Mouse (Mus musculus): Measurements from ENCODE around the gene Il18. TPM values are rescaled to one million over a fixed set of nuclear protein-coding genes. Genes with fewer than 3 reads are reported as not detected.
"Not testable (repeated sequence)": the region's sequence is repeated elsewhere in the genome, so short reads cannot be mapped to it uniquely, and the experiment has no call there.

Gene Il18
- total and polyA plus RNA-seq, 3 experiments: not detected

- TF ChIP-seq NRF1 (IDR thresholded peaks at IDR 0.05; ENCODE audit: insufficient read depth, low read depth, low read length, poor library complexity, severe bottlenecking): no peak
- no peak for TF ChIP-seq MAFK (IDR thresholded peaks at IDR 0.05; ENCODE audit: borderline replicate concordance, low read depth, low read length)
- peak; percentile 99 for TF ChIP-seq SIN3A (IDR thresholded peaks at IDR 0.05; ENCODE audit: low read length)
- no peak for TF ChIP-seq POLR2AphosphoS5 (IDR thresholded peaks at IDR 0.05; ENCODE audit: borderline replicate concordance, low read depth, low read length)
- TF ChIP-seq NELFE (IDR thresholded peaks at IDR 0.05; ENCODE audit: low read depth, low read length): peak; percentile 79
- TF ChIP-seq GABPA (IDR thresholded peaks at IDR 0.05; ENCODE audit: low read depth, low read length): no peak
- TF ChIP-seq MXI1 (IDR thresholded peaks at IDR 0.05; ENCODE audit: low read depth, low read length): peak; percentile 99
- TF ChIP-seq ZC3H11A (IDR thresholded peaks at IDR 0.05; ENCODE audit: low read depth, low read length): no peak
- TF ChIP-seq MAZ (IDR thresholded peaks at IDR 0.05; ENCODE audit: low read depth, low read length): 0 out of 2 replicates have a peak, but pooled peaks have one; percentile 49
- no peak for TF ChIP-seq RCOR1 (IDR thresholded peaks at IDR 0.05; ENCODE audit: low read depth, low read length)
- no peak for TF ChIP-seq GATA1 (IDR thresholded peaks at IDR 0.05; ENCODE audit: low read depth, low read length)
Measured at GRCm38 (mm10) chr9:50616766-50617603, 62.4 kb downstream of the Il18 start, which contains the start of the genes Pih1d2 and Nkapd1 (continued).

DNA sequence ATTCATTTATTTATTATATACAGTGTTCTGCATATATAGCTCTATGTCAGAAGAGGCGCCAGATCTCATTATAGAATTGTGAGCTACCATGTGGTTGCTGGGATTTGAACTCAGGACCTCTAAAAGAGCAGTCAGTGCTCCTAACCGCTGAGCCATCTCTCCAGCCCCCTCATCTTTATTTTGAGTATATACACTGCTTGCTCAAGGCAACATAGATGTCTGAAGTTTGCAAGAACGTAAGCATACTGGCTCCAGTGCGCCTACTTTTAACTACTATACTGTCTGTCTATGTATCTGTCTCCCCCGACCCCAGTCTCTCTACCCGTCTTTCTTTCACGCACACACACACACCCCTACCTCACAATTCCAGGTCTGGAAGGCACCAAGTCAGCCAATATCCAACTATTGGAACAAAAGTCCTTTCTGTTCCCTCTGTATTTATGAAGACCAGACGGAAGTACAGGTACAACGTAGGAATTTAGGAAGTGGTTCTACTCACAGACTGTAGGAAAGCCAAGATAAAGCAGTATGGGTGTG lies 63.2 kb downstream of the Il18 start:
- Histone ChIP-seq H3K79me2 (ENCODE audit: control insufficient read depth, insufficient read depth, low read length, poor library complexity) (peaks cover 30% of the 10 kb centered on the region), H3K9ac (ENCODE audit: control insufficient read depth, low read depth, low read length, poor library complexity, severe bottlenecking) (peak overlapping the region; percentile 97), H3K4me3 (ENCODE audit: control insufficient read depth in 1 of 2, insufficient read depth in 1 of 2, low read depth in 2 of 2, low read length in 2 of 2) (peak overlapping the region; percentile 67 to 95), H3K9me3 (replicated peaks; ENCODE audit: insufficient read depth, low read length) (no peaks in the 10 kb centered on the region), H3K36me3 (ENCODE audit: control insufficient read depth in 1 of 2, insufficient read depth in 2 of 2, low read length in 2 of 2) (peaks cover 3 to 25% of the 10 kb centered on the region in 2 experiments), H3K4me1 (ENCODE audit: control insufficient read depth in 1 of 2, insufficient read depth in 2 of 2, low read length in 2 of 2) (peaks cover 4 to 10% of the 10 kb centered on the region in 2 experiments; a peak in 3 of 4 replicates), H3K27ac (ENCODE audit: control insufficient read depth, low read depth, low read length) (peak overlapping the region; percentile 22), H3K27me3 (ENCODE audit: control insufficient read depth in 1 of 2, insufficient read depth in 2 of 2, low read length in 2 of 2) (no peaks in the 10 kb centered on the region)
- peak; percentile 64 for DNase-seq (ENCODE audit: low read depth, low spot score)
- TF ChIP-seq MYB (IDR thresholded peaks at IDR 0.05; ENCODE audit: low read depth, low read length) (no peak), EP300 (IDR thresholded peaks at IDR 0.05; ENCODE audit: low read depth in 1 of 2, low read length in 2 of 2) (peak in 1 of 2 experiments; percentile 8; a peak in 1 of 4 replicates), TBP (IDR thresholded peaks at IDR 0.05; ENCODE audit: low read depth, low read length) (peak; percentile 96)

GRCm38 (mm10) chr9:50630903-50631302 lies 76.3 kb downstream of the Il18 start:
- not testable (repeated sequence) for H3K9me3 ChIP-seq (replicated peaks; ENCODE audit: insufficient read depth, low read length); H3K36me3 ChIP-seq (ENCODE audit: control insufficient read depth in 1 of 2, insufficient read depth in 2 of 2, low read length in 2 of 2); H3K79me2 ChIP-seq (ENCODE audit: control insufficient read depth, insufficient read depth, low read length, poor library complexity); DNase-seq (ENCODE audit: low read depth, low spot score); H3K27me3 ChIP-seq (ENCODE audit: control insufficient read depth in 1 of 2, insufficient read depth in 2 of 2, low read length in 2 of 2)
- TF ChIP-seq MXI1 (IDR thresholded peaks at IDR 0.05; ENCODE audit: low read depth, low read length) (peak; percentile 58), MYC (IDR thresholded peaks at IDR 0.05; ENCODE audit: low read depth, low read length) (peak; percentile 72)
- H3K4me3 ChIP-seq (ENCODE audit: control insufficient read depth in 1 of 2, insufficient read depth in 1 of 2, low read depth in 2 of 2, low read length in 2 of 2): peak overlapping the region; percentile 35 to 89; a peak in 3 of 4 replicates
- peak overlapping the region; percentile 69 for H3K9ac ChIP-seq (ENCODE audit: control insufficient read depth, low read depth, low read length, poor library complexity, severe bottlenecking)
- H3K4me1 ChIP-seq (ENCODE audit: control insufficient read depth in 1 of 2, insufficient read depth in 2 of 2, low read length in 2 of 2): peaks cover 0 to 10% of the 10 kb centered on the region in 2 experiments; a peak in 2 of 4 replicates
- peak overlapping the region; percentile 47 for H3K27ac ChIP-seq (ENCODE audit: control insufficient read depth, low read depth, low read length)

Other genes starting within 250 kb of the Il18 start
- gene Rpl10-ps3, start 209.9 kb upstream of the Il18 start, total RNA-seq (2012; rRNA removed): 202 and 355 TPM in 2 replicates
- gene Rpl10-ps3, start 209.9 kb upstream of the Il18 start, polyA plus RNA-seq (2012; ENCODE audit: insufficient read depth in 1 of 2, insufficient read length in 2 of 2, low read depth in 1 of 2, low replicate concordance in 2 of 2, missing spikeins in 1 of 2): 1,000 to 10,000 TPM in 1 of 2 experiments, 100 to 1,000 TPM in 1; 196 to 2,425 TPM
- gene Plet1, start 60.3 kb upstream of the Il18 start, total RNA-seq (2012; rRNA removed): 0.12 and 0.16 TPM in 2 replicates
- under 1 TPM in 1 of 2 experiments, not detected in 1; 0.81 TPM for gene Plet1, start 60.3 kb upstream of the Il18 start, polyA plus RNA-seq (2012; ENCODE audit: insufficient read depth in 1 of 2, insufficient read length in 2 of 2, low read depth in 1 of 2, low replicate concordance in 2 of 2, missing spikeins in 1 of 2)
- 24.4 and 24.6 TPM in 2 replicates for gene Pts, start 26.1 kb upstream of the Il18 start, total RNA-seq (2012; rRNA removed)
- gene Pts, start 26.1 kb upstream of the Il18 start, polyA plus RNA-seq (2012; ENCODE audit: insufficient read depth in 1 of 2, insufficient read length in 2 of 2, low read depth in 1 of 2, low replicate concordance in 2 of 2, missing spikeins in 1 of 2): 10 to 100 TPM in 1 of 2 experiments, not detected in 1; 24.6 TPM
- 0.07 TPM in 1 of 2 replicates, not detected in the other for gene Bco2, start 354 bp downstream of the Il18 start, total RNA-seq (2012; rRNA removed)
- under 1 TPM in 1 of 2 experiments, not detected in 1; 0.07 TPM for gene Bco2, start 354 bp downstream of the Il18 start, polyA plus RNA-seq (2012; ENCODE audit: insufficient read depth in 1 of 2, insufficient read length in 2 of 2, low read depth in 1 of 2, low replicate concordance in 2 of 2, missing spikeins in 1 of 2)
- not detected in 2 replicates for gene Tex12, start 6.5 kb downstream of the Il18 start, total RNA-seq (2012; rRNA removed)
- not detected for gene Tex12, start 6.5 kb downstream of the Il18 start, polyA plus RNA-seq (2012; ENCODE audit: insufficient read depth in 1 of 2, insufficient read length in 2 of 2, low read depth in 1 of 2, low replicate concordance in 2 of 2, missing spikeins in 1 of 2)
- gene Sdhd, start 49.0 kb downstream of the Il18 start, total RNA-seq (2012; rRNA removed): 312 and 340 TPM in 2 replicates
- gene Sdhd, start 49.0 kb downstream of the Il18 start, polyA plus RNA-seq (2012; ENCODE audit: insufficient read depth in 1 of 2, insufficient read length in 2 of 2, low read depth in 1 of 2, low replicate concordance in 2 of 2, missing spikeins in 1 of 2): 100 to 1,000 TPM in 1 of 2 experiments, not detected in 1; 375 TPM
- gene Timm8b, start 49.1 kb downstream of the Il18 start, total RNA-seq (2012; rRNA removed): 227 and 247 TPM in 2 replicates
- 100 to 1,000 TPM in 1 of 2 experiments, not detected in 1; 129 TPM for gene Timm8b, start 49.1 kb downstream of the Il18 start, polyA plus RNA-seq (2012; ENCODE audit: insufficient read depth in 1 of 2, insufficient read length in 2 of 2, low read depth in 1 of 2, low replicate concordance in 2 of 2, missing spikeins in 1 of 2)
- gene Pih1d2, start 62.5 kb downstream of the Il18 start, total RNA-seq (2012; rRNA removed): 4.9 and 5.3 TPM in 2 replicates
- gene Pih1d2, start 62.5 kb downstream of the Il18 start, polyA plus RNA-seq (2012; ENCODE audit: insufficient read depth in 1 of 2, insufficient read length in 2 of 2, low read depth in 1 of 2, low replicate concordance in 2 of 2, missing spikeins in 1 of 2): 1 to 10 TPM in 1 of 2 experiments, not detected in 1; 4.6 TPM
- 8.7 and 10.4 TPM in 2 replicates for gene Nkapd1, start 62.6 kb downstream of the Il18 start, total RNA-seq (2012; rRNA removed)
- gene Nkapd1, start 62.6 kb downstream of the Il18 start, polyA plus RNA-seq (2012; ENCODE audit: insufficient read depth in 1 of 2, insufficient read length in 2 of 2, low read depth in 1 of 2, low replicate concordance in 2 of 2, missing spikeins in 1 of 2): 10 to 100 TPM in 1 of 2 experiments, not detected in 1; 20.2 TPM
- 52.2 and 71.7 TPM in 2 replicates for gene Dlat, start 105.0 kb downstream of the Il18 start, total RNA-seq (2012; rRNA removed)
- 10 to 100 TPM in 1 of 2 experiments, not detected in 1; 77.4 TPM for gene Dlat, start 105.0 kb downstream of the Il18 start, polyA plus RNA-seq (2012; ENCODE audit: insufficient read depth in 1 of 2, insufficient read length in 2 of 2, low read depth in 1 of 2, low replicate concordance in 2 of 2, missing spikeins in 1 of 2)
- gene Dixdc1, start 184.7 kb downstream of the Il18 start, total RNA-seq (2012; rRNA removed): not detected in 2 replicates
- gene Dixdc1, start 184.7 kb downstream of the Il18 start, polyA plus RNA-seq (2012; ENCODE audit: insufficient read depth in 1 of 2, insufficient read length in 2 of 2, low read depth in 1 of 2, low replicate concordance in 2 of 2, missing spikeins in 1 of 2): under 1 TPM in 1 of 2 experiments, not detected in 1; 0.07 TPM
- gene 2310030G06Rik, start 191.7 kb downstream of the Il18 start, total RNA-seq (2012; rRNA removed): not detected in 2 replicates
- gene 2310030G06Rik, start 191.7 kb downstream of the Il18 start, polyA plus RNA-seq (2012; ENCODE audit: insufficient read depth in 1 of 2, insufficient read length in 2 of 2, low read depth in 1 of 2, low replicate concordance in 2 of 2, missing spikeins in 1 of 2): not detected
- gene Cryab, start 196.5 kb downstream of the Il18 start, total RNA-seq (2012; rRNA removed): not detected in 2 replicates
- gene Cryab, start 196.5 kb downstream of the Il18 start, polyA plus RNA-seq (2012; ENCODE audit: insufficient read depth in 1 of 2, insufficient read length in 2 of 2, low read depth in 1 of 2, low replicate concordance in 2 of 2, missing spikeins in 1 of 2): not detected
- gene Hspb2, start 197.5 kb downstream of the Il18 start, total RNA-seq (2012; rRNA removed): not detected in 2 replicates
- gene Hspb2, start 197.5 kb downstream of the Il18 start, polyA plus RNA-seq (2012; ENCODE audit: insufficient read depth in 1 of 2, insufficient read length in 2 of 2, low read depth in 1 of 2, low replicate concordance in 2 of 2, missing spikeins in 1 of 2): not detected
- gene Fdxacb1, start 213.4 kb downstream of the Il18 start, total RNA-seq (2012; rRNA removed): 6.1 and 6.5 TPM in 2 replicates
- gene Fdxacb1, start 213.4 kb downstream of the Il18 start, polyA plus RNA-seq (2012; ENCODE audit: insufficient read depth in 1 of 2, insufficient read length in 2 of 2, low read depth in 1 of 2, low replicate concordance in 2 of 2, missing spikeins in 1 of 2): 1 to 10 TPM in 1 of 2 experiments, not detected in 1; 9.7 TPM
- 23.3 and 24.0 TPM in 2 replicates for gene Alg9, start 220.2 kb downstream of the Il18 start, total RNA-seq (2012; rRNA removed)
- gene Alg9, start 220.2 kb downstream of the Il18 start, polyA plus RNA-seq (2012; ENCODE audit: insufficient read depth in 1 of 2, insufficient read length in 2 of 2, low read depth in 1 of 2, low replicate concordance in 2 of 2, missing spikeins in 1 of 2): 10 to 100 TPM in 1 of 2 experiments, not detected in 1; 46.7 TPM
- gene 1110032A03Rik, start 220.7 kb downstream of the Il18 start, total RNA-seq (2012; rRNA removed): 7.1 and 9.2 TPM in 2 replicates
- gene 1110032A03Rik, start 220.7 kb downstream of the Il18 start, polyA plus RNA-seq (2012; ENCODE audit: insufficient read depth in 1 of 2, insufficient read length in 2 of 2, low read depth in 1 of 2, low replicate concordance in 2 of 2, missing spikeins in 1 of 2): 10 to 100 TPM in 1 of 2 experiments, not detected in 1; 12.8 TPM

All from MEL (cell line).